Mouse (Mus musculus) G1E (cell line): ENCODE measurements around the gene Acot4.

Experiments used
- CTCF ChIP-seq: IDR thresholded peaks from 2 replicates; pipeline ENCODE4 v1.5.1; 2012; ENCODE audit warnings: low read depth, low read length, inconsistent platforms, mixed read lengths
- GATA1 ChIP-seq: IDR thresholded peaks from 2 replicates; pipeline ENCODE4 v1.6.1; 2012; ENCODE audit warnings: borderline replicate concordance, low read length, inconsistent platforms, mixed read lengths
- GATA2 ChIP-seq: IDR thresholded peaks from 2 replicates; pipeline ENCODE4 v1.6.1; 2012; ENCODE audit warnings: low read depth, low read length, inconsistent platforms, borderline replicate concordance

DNA sequence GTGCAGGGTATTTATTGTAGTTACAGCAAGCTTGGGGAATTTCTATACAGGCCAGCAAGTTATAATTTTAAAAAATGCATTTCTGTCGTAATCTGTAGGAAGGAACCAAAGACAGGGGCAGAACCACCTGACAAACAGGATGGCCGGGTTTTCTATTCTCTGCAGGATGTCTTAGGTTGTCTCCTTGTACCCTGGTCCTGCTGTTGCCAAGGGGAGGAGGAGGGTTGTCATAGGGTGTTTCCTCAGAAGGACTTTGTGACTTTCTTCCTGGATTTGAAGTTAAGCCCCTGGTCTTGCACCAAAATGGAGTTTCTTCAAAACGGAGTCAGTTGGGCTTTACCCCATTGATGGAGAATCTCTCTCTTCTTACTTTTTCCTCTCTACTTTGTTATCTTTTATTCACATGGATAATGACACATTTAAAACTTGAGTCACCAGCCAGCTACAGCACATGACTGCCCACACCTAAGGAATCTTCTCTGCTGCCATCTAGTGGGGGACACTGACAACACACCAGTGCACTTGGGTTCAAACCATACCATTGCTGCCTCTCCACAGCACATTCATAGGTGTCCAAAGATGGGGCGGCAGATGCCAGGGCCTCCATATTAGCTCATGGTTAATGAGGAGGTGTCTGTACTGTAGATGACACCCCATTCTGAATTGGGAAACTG is 7.4 kb upstream of the Acot4 start:
- peak; percentile 97 for TF ChIP-seq CTCF
- TF ChIP-seq GATA1, result no peak
- TF ChIP-seq GATA2, result no peak
